Mouse (Mus musculus) neural tube, embryonic 13.5 days (tissue): ENCODE measurements around the gene Cd68. TPM values are rescaled to one million over a fixed set of nuclear protein-coding genes. Genes with fewer than 3 reads are reported as not detected.
"Not testable (repeated sequence)": the region's sequence is repeated elsewhere in the genome, so short reads cannot be mapped to it uniquely, and the experiment has no call there.

ENCODE experiments used
- ATAC-seq: fragments of 200-750 bp; cut with Nextera tagmentation; 2 replicates; pipeline ENCODE4 v1.8.0; 2017; ENCODE audit warnings: low read depth, mild to moderate bottlenecking, moderate TSS enrichment, moderate library complexity
- H3K27ac ChIP-seq: fragments of 300-500 bp; sonication (generic); replicated peaks from 2 replicates; pipeline ENCODE4 v1.5.1; 2015; ENCODE audit warnings: moderate library complexity, mild to moderate bottlenecking, inconsistent platforms
- H3K27me3 ChIP-seq: fragments of 300-500 bp; sonication (generic); 2 replicates; pipeline ENCODE4 v1.6.1; 2015; ENCODE audit warnings: mild to moderate bottlenecking, inconsistent platforms
- H3K36me3 ChIP-seq: fragments of 300-500 bp; sonication (generic); 2 replicates; pipeline ENCODE4 v1.6.1; 2015; ENCODE audit warnings: mild to moderate bottlenecking, inconsistent platforms
- H3K4me1 ChIP-seq: fragments of 300-500 bp; sonication (generic); replicated peaks from 2 replicates; pipeline ENCODE4 v1.6.1; 2015; ENCODE audit warnings: inconsistent platforms
- H3K4me2 ChIP-seq: fragments of 300-500 bp; sonication (generic); 2 replicates; pipeline ENCODE4 v1.6.1; 2015; ENCODE audit warnings: inconsistent platforms, mild to moderate bottlenecking, moderate library complexity
- H3K4me3 ChIP-seq: fragments of 300-500 bp; sonication (generic); 2 replicates; pipeline ENCODE4 v1.5.1; 2015; ENCODE audit warnings: mild to moderate bottlenecking, inconsistent platforms
- H3K9ac ChIP-seq: fragments of 300-500 bp; sonication (generic); 2 replicates; pipeline ENCODE4 v1.6.1; 2015; ENCODE audit warnings: moderate library complexity, mild to moderate bottlenecking, inconsistent platforms
- H3K9me3 ChIP-seq: fragments of 300-500 bp; sonication (generic); 2 replicates; pipeline ENCODE4 v1.6.1; 2016; ENCODE audit warnings: inconsistent platforms
- WGBS: fragments of 180-500 bp; shearing (Covaris S2); methylation state at CpG from one replicate; pipeline ENCODE4 v1.1.7; 2015; 5-methylcytosine and 5-hydroxymethylcytosine counted together
- microRNA counts: library from miRNA; unstranded; fragments of <30 nt; microRNA quantifications from one replicate; lab custom pipeline; 2016
- microRNA-seq: library from miRNA; unstranded; fragments of <30 nt; microRNA quantifications from one replicate; pipeline ENCODE4, GENCODE M21; 2016
- polyA plus RNA-seq: library from polyadenylated mRNA; unstranded; fragments of >200 nt; fragmentation: Nextera tagmentation; extraction: Ambion mirVana; gene quantifications from 2 replicates; pipeline ENCODE4 v1.2.1, GENCODE M21; 2015

Cd68 gene
- polyA plus RNA-seq, 1 experiment from 2014 or later = 9.8 TPM

- H3K27ac ChIP-seq = no peak overlapping the region
- ATAC-seq = no peak
- no peak overlapping the region for H3K4me2 ChIP-seq
- H3K4me1 ChIP-seq = peaks cover 5% of the 10 kb centered on the region
- WGBS = 54% methylated on average over 10 of the region's 10 CpGs
- H3K4me3 ChIP-seq = no peak overlapping the region
- peaks cover 12% of the 10 kb centered on the region; the same call in 1 of the 2 replicates for H3K27me3 ChIP-seq
- no peaks in the 10 kb centered on the region for H3K36me3 ChIP-seq
- no peaks in the 10 kb centered on the region for H3K9me3 ChIP-seq
- peak overlapping the region; percentile 47; the same call in 1 of the 2 replicates for H3K9ac ChIP-seq
Observed at GRCm38 (mm10) chr11:69616781-69617180, 49.2 kb downstream of the Cd68 start.

GRCm38 (mm10) chr11:69614257-69614588, 51.7 kb downstream of the Cd68 start:
- H3K4me3 ChIP-seq, H3K9me3 ChIP-seq, H3K36me3 ChIP-seq, ATAC-seq, H3K4me2 ChIP-seq, H3K27ac ChIP-seq, H3K4me1 ChIP-seq, H3K9ac ChIP-seq: not testable (repeated sequence)
- H3K27me3 ChIP-seq = peaks cover 12% of the 10 kb centered on the region; the same call in 1 of the 2 replicates
- 60% methylated on average over 11 of the region's 11 CpGs for WGBS

MicroRNAs within 50 kb of the gene (microRNA counts, 519-probe panel; counts per million panel counts)
- not detected for microRNA mmu-miR-1934 (lab: Ali Mortazavi, UCI)
- microRNA mmu-miR-467f (lab: Ali Mortazavi, UCI) = 3,038 counts per million, percentile 34 among the panel's probes with 10 or more counts

Small RNA genes lying within 50 kb of the gene (microRNA-seq; reads per million reads assigned to microRNA genes)
- 2.1 reads per million, percentile 7 among the genes with 10 or more reads in this experiment for gene Mir1934
- gene Mir467f = not detected

Other genes starting within 250 kb of the Cd68 start
- 2.2 and 2.7 TPM in 2 replicates for gene Dnah2, start 117.0 kb downstream of the Cd68 start, polyA plus RNA-seq
- gene Efnb3, start 105.9 kb downstream of the Cd68 start, polyA plus RNA-seq = 68.1 and 72.0 TPM in 2 replicates
- 18.1 and 19.7 TPM in 2 replicates for gene Wrap53, start 85.9 kb downstream of the Cd68 start, polyA plus RNA-seq
- 76.0 and 77.6 TPM in 2 replicates for gene Trp53, start 85.8 kb downstream of the Cd68 start, polyA plus RNA-seq
- gene Atp1b2, start 60.2 kb downstream of the Cd68 start, polyA plus RNA-seq = 29.5 and 30.4 TPM in 2 replicates
- gene Shbg, start 48.2 kb downstream of the Cd68 start, polyA plus RNA-seq = not detected in 2 replicates
- 22.6 and 27.5 TPM in 2 replicates for gene Sat2, start 44.1 kb downstream of the Cd68 start, polyA plus RNA-seq
- 45.3 and 55.1 TPM in 2 replicates for gene Fxr2, start 33.2 kb downstream of the Cd68 start, polyA plus RNA-seq
- not detected in 2 replicates for gene Sox15, start 10.8 kb downstream of the Cd68 start, polyA plus RNA-seq
- 83.2 and 92.1 TPM in 2 replicates for gene Mpdu1, start 3.5 kb downstream of the Cd68 start, polyA plus RNA-seq
- gene Eif4a1, start 6.3 kb upstream of the Cd68 start, polyA plus RNA-seq = 525 and 528 TPM in 2 replicates
- gene Senp3, start 15.9 kb upstream of the Cd68 start, polyA plus RNA-seq = 99.8 and 105 TPM in 2 replicates
- gene Tnfsf13, start 19.6 kb upstream of the Cd68 start, polyA plus RNA-seq = 0.74 and 0.77 TPM in 2 replicates
- gene Tnfsf12, start 29.7 kb upstream of the Cd68 start, polyA plus RNA-seq = 3.3 and 3.5 TPM in 2 replicates
- gene Tnfsfm13, start 29.9 kb upstream of the Cd68 start, polyA plus RNA-seq = 1.4 and 1.8 TPM in 2 replicates
- 22.9 and 27.2 TPM in 2 replicates for gene Polr2a, start 92.5 kb upstream of the Cd68 start, polyA plus RNA-seq
- 0.13 TPM in 1 of 2 replicates, not detected in the other for gene Slc35g3, start 95.8 kb upstream of the Cd68 start, polyA plus RNA-seq
- gene Zbtb4, start 99.8 kb upstream of the Cd68 start, polyA plus RNA-seq = 2.5 and 2.9 TPM in 2 replicates
- 2.4 and 4.5 TPM in 2 replicates for gene Chrnb1, start 129.8 kb upstream of the Cd68 start, polyA plus RNA-seq
- gene Fgf11, start 135.7 kb upstream of the Cd68 start, polyA plus RNA-seq = 6.8 and 8.9 TPM in 2 replicates
- gene Tmem102, start 139.5 kb upstream of the Cd68 start, polyA plus RNA-seq = 0.74 and 1.4 TPM in 2 replicates
- not detected in 2 replicates for gene Gm39566, start 149.1 kb upstream of the Cd68 start, polyA plus RNA-seq
- not detected in 2 replicates for gene Spem2, start 152.3 kb upstream of the Cd68 start, polyA plus RNA-seq
- gene Spem1, start 156.0 kb upstream of the Cd68 start, polyA plus RNA-seq = 0.43 and 0.98 TPM in 2 replicates
- gene Nlgn2, start 171.6 kb upstream of the Cd68 start, polyA plus RNA-seq = 17.1 and 18.1 TPM in 2 replicates
- 321 and 416 TPM in 2 replicates for gene Tmem256, start 172.4 kb upstream of the Cd68 start, polyA plus RNA-seq
- gene Plscr3, start 180.2 kb upstream of the Cd68 start, polyA plus RNA-seq = 62.5 and 65.6 TPM in 2 replicates
- gene Tnk1, start 192.6 kb upstream of the Cd68 start, polyA plus RNA-seq = 0.29 and 0.51 TPM in 2 replicates
- not detected in 2 replicates for gene Tmem95, start 211.9 kb upstream of the Cd68 start, polyA plus RNA-seq
- 2.0 and 3.3 TPM in 2 replicates for gene Kctd11, start 215.3 kb upstream of the Cd68 start, polyA plus RNA-seq
- 0.28 and 0.80 TPM in 2 replicates for gene Acap1, start 229.4 kb upstream of the Cd68 start, polyA plus RNA-seq
- gene 2810408A11Rik, start 234.8 kb upstream of the Cd68 start, polyA plus RNA-seq = 10.9 and 11.7 TPM in 2 replicates
- 13.8 and 20.5 TPM in 2 replicates for gene Neurl4, start 234.9 kb upstream of the Cd68 start, polyA plus RNA-seq
- gene Gps2, start 247.7 kb upstream of the Cd68 start, polyA plus RNA-seq = 60.4 and 76.5 TPM in 2 replicates